Mouse (Mus musculus) liver, adult 2 months (tissue): Measurements from ENCODE around the gene Cd84.

Experiments
- CTCF ChIP-seq: fragments of 200-500 bp; IDR thresholded peaks from 2 replicates; pipeline ENCODE4 v1.5.1; 2011; ENCODE audit warnings: low read depth, low read length, control low read depth
- POLR2A ChIP-seq: fragments of 200-500 bp; IDR thresholded peaks from 2 replicates; pipeline ENCODE4 v1.6.1; 2011; ENCODE audit warnings: low read length, control low read depth; ENCODE audit not compliant: insufficient read depth; ENCODE audit errors: extremely low read depth

DNA sequence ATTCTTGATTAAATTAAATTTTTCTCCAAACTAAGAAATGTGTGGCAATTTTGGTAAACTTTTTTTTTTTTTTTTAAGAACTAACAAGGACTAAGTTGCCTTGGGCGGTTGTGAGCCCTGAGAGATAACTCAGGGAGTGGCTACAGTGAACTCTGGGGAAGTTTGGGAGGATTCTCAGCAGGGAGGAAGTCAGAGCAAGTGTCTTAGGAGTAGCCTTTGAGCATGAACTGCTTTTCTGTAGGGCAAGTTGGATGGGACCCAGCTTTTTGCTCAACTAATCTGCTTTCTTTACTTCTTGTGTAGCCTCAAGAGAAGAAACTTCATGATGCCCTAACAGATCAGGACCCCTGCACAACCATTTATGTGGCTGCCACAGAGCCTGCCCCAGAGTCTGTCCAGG lies 41.7 kb upstream of the Cd84 start:
- TF ChIP-seq POLR2A: no peak
- TF ChIP-seq CTCF: no peak
